Mouse (Mus musculus): ENCODE results near the gene Papolg. TPM values are rescaled to one million over a fixed set of nuclear protein-coding genes. Genes with fewer than 3 reads are reported as not detected.

Gene Papolg
- 13.8 and 15.0 TPM in 2 replicates for total RNA-seq (2023)

DNA sequence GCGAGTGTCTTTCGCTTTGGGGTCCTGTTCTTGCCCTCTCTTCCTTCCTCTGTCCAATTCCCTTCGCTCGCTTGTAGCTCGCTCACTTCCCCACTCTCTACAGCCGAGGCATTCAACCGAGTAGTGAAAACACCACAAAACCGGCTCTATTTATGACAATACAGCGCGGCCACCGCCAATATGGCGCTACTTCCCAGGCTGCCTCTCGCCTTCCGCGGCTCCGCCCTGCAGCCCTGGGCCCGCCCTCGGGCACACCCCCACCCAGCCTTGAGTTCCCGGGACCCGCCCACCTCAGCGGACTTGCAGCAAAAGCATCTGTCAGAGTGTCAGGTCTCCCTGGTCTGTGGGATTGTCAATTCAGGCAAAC lies at the start of gene Papolg:
Gene Papolg (minus strand): TSS at position 194 of the 367 bp plus-strand sequence.

Other genes starting within 250 kb of the Papolg start
- 10.5 and 18.3 TPM in 2 replicates for gene Pus10, start 229.6 kb downstream of the Papolg start, total RNA-seq (2023)
- 14.4 and 15.7 TPM in 2 replicates for gene Pex13, start 229.3 kb downstream of the Papolg start, total RNA-seq (2023)
- gene Rel, start 124.3 kb downstream of the Papolg start, total RNA-seq (2023) = 107 and 111 TPM in 2 replicates
- gene A830031A19Rik, start 179.8 kb upstream of the Papolg start, total RNA-seq (2023) = not detected in 2 replicates
- 6.8 and 8.3 TPM in 2 replicates for gene Bcl11a, start 182.8 kb upstream of the Papolg start, total RNA-seq (2023)

Data from neutrophil, adult 65 days (primary cell).